Mouse (Mus musculus): Measurements from ENCODE around the gene Lrrn1. TPM values are rescaled to one million over a fixed set of nuclear protein-coding genes. Genes with fewer than 3 reads are reported as not detected.

Lrrn1 gene
- polyA plus RNA-seq, 1 experiment, result 0.23 TPM

DNA sequence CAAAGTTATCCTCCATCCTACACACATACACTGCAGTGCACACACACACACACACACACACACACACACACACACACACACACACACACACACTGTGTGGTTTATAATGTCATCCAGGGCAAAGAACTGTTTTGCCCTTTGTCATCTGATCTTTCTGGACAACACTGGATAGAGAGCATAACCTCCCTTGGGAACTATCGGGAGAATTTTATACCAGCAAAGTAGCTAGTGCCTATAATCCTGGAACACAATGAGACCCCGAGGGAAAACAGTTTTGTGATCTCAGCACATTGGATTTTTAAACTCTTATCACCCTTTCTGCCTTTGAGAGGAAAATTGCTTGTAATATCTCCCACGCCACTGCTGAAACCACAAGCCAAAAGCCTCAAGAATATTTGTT, 45.8 kb downstream of the Lrrn1 start:
- WGBS, result 44% methylated on average over 3 of the region's 3 CpGs
- H3K27me3 ChIP-seq (ENCODE audit: control insufficient read depth, insufficient read depth, low read length), result no peaks in the 10 kb centered on the region; the same call in 1 of the 2 replicates
- H3K36me3 ChIP-seq (ENCODE audit: control insufficient read depth, insufficient read depth, low read length), result no peaks in the 10 kb centered on the region
- no peak for TF ChIP-seq POLR2A (IDR thresholded peaks at IDR 0.05; ENCODE audit: low read depth, low read length)
- no peak for TF ChIP-seq CTCF (IDR thresholded peaks at IDR 0.05; ENCODE audit: extremely low read depth, insufficient read length, insufficient replicate concordance, low read depth, low read length)
- H3K4me3 ChIP-seq (ENCODE audit: low read depth, low read length), result no peak overlapping the region
- H3K27ac ChIP-seq (ENCODE audit: insufficient read depth, low read depth, low read length), result no peak overlapping the region
- no peaks in the 10 kb centered on the region for H3K4me1 ChIP-seq (ENCODE audit: control insufficient read depth, insufficient read depth, insufficient read length, low read length)

DNA sequence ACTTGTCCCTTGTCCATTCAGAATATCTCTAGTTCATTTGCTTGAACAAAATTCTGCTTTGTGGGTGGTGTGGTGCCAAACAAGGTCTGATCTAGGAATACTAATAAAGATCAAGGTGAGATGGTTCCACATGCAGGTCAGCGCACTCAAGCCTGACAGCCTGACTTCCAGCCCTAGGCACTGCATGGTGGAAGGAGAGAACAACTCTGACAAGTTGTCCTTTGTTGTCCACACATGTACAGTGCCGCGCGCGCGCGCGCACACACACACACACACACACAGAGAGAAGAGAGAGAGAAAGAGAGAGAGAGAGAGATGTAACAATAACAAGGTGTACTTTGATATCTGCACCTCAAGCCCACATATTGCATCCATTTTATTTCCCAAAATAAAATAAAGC, 47.7 kb downstream of the Lrrn1 start:
- no peak overlapping the region for H3K4me3 ChIP-seq (ENCODE audit: low read depth, low read length)
- no peak overlapping the region for H3K27ac ChIP-seq (ENCODE audit: insufficient read depth, low read depth, low read length)
- TF ChIP-seq POLR2A (IDR thresholded peaks at IDR 0.05; ENCODE audit: low read depth, low read length), result no peak
- TF ChIP-seq CTCF (IDR thresholded peaks at IDR 0.05; ENCODE audit: extremely low read depth, insufficient read length, insufficient replicate concordance, low read depth, low read length), result no peak
- H3K27me3 ChIP-seq (ENCODE audit: control insufficient read depth, insufficient read depth, low read length), result no peaks in the 10 kb centered on the region; the same call in 1 of the 2 replicates
- H3K36me3 ChIP-seq (ENCODE audit: control insufficient read depth, insufficient read depth, low read length), result no peaks in the 10 kb centered on the region
- over 99% methylated on average over 8 of the region's 8 CpGs for WGBS
- no peaks in the 10 kb centered on the region for H3K4me1 ChIP-seq (ENCODE audit: control insufficient read depth, insufficient read depth, insufficient read length, low read length)

DNA sequence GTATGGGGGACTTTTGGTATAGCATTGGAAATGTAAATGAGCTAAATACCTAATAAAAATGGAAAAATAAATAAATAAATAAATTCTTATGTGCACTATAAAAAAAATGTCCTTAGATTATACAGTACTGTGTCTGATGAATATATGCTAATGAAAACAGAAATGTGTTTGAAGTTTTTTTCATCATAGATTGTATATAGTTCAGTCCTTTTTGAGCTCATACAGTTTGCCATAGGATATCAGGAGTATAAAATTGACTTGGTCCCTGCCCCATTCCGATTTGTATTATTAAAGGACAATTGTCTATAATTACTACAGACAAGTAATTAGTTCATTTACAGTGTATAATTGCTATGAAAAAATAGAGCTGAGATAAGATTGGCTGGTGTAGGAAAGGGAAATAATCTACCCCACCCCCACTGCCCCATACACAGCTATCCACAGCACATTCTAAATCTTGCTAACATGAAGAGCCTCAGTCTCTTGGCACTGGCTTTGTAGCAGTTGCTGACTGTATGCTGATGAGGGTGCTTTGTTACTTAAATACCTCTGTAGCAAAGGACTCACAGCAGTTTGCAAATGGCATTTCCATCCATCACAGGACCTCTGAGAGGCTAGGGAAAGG, 54.3 kb downstream of the Lrrn1 start:
- Histone ChIP-seq H3K27me3 (ENCODE audit: control insufficient read depth, insufficient read depth, low read length) (no peaks in the 10 kb centered on the region; the same call in 1 of the 2 replicates), H3K4me3 (ENCODE audit: low read depth, low read length) (no peak overlapping the region), H3K27ac (ENCODE audit: insufficient read depth, low read depth, low read length) (no peak overlapping the region), H3K4me1 (ENCODE audit: control insufficient read depth, insufficient read depth, insufficient read length, low read length) (no peaks in the 10 kb centered on the region), H3K36me3 (ENCODE audit: control insufficient read depth, insufficient read depth, low read length) (no peaks in the 10 kb centered on the region)
- WGBS, result 81% methylated on average over 1 of the region's 1 CpGs
- TF ChIP-seq POLR2A (IDR thresholded peaks at IDR 0.05; ENCODE audit: low read depth, low read length) (no peak), CTCF (IDR thresholded peaks at IDR 0.05; ENCODE audit: extremely low read depth, insufficient read length, insufficient replicate concordance, low read depth, low read length) (no peak)

DNA sequence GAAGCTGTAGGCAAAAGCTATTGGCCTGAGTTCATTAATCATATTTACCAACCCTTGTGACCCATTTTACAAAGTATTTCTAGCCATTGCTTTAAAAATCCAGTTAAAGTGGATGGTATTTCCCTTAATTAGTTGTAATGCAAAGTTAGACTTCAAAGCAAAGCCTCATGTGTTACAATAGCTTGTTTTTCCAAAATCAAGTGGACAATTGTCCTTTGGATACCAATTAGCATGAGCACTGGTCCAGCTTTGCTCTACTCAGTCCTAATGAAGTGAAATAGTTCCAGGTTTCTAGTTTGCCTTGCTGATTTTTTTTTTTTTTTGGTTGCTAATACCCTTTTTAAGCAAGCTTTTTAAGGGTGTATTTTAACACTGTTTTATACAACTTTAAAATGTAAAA, 75.6 kb downstream of the Lrrn1 start:
- Histone ChIP-seq H3K36me3 (ENCODE audit: control insufficient read depth, insufficient read depth, low read length) (no peaks in the 10 kb centered on the region), H3K27ac (ENCODE audit: insufficient read depth, low read depth, low read length) (no peak overlapping the region), H3K4me1 (ENCODE audit: control insufficient read depth, insufficient read depth, insufficient read length, low read length) (no peaks in the 10 kb centered on the region), H3K27me3 (ENCODE audit: control insufficient read depth, insufficient read depth, low read length) (no peaks in the 10 kb centered on the region), H3K4me3 (ENCODE audit: low read depth, low read length) (no peak overlapping the region)
- TF ChIP-seq CTCF (IDR thresholded peaks at IDR 0.05; ENCODE audit: extremely low read depth, insufficient read length, insufficient replicate concordance, low read depth, low read length) (no peak), POLR2A (IDR thresholded peaks at IDR 0.05; ENCODE audit: low read depth, low read length) (no peak)

DNA sequence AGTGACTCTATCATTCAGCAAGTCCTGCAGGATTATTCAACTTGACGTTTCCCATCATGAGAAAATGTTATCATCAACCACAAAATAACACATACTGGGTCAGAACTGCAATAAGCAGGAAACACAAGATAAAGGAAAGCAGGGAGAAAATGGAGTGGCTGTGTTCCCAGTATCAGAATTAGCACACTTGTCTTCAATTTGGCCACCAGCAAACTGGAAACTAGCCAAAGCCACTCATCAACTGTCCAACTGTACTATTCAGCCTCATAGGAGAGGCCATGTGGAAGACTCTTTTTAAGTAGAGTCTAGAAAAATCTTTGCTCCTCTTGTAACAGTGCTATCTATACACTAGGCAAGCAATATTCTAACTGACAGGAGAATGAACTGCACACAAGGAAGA, 84.7 kb downstream of the Lrrn1 start:
- no peaks in the 10 kb centered on the region for H3K27me3 ChIP-seq (ENCODE audit: control insufficient read depth, insufficient read depth, low read length)
- whole genome bisulfite sequencing, result 47% methylated on average over 1 of the region's 1 CpGs
- no peak for TF ChIP-seq POLR2A (IDR thresholded peaks at IDR 0.05; ENCODE audit: low read depth, low read length)
- TF ChIP-seq CTCF (IDR thresholded peaks at IDR 0.05; ENCODE audit: extremely low read depth, insufficient read length, insufficient replicate concordance, low read depth, low read length), result no peak
- H3K36me3 ChIP-seq (ENCODE audit: control insufficient read depth, insufficient read depth, low read length), result no peaks in the 10 kb centered on the region
- H3K4me3 ChIP-seq (ENCODE audit: low read depth, low read length), result no peak overlapping the region
- H3K4me1 ChIP-seq (ENCODE audit: control insufficient read depth, insufficient read depth, insufficient read length, low read length), result no peaks in the 10 kb centered on the region
- H3K27ac ChIP-seq (ENCODE audit: insufficient read depth, low read depth, low read length), result no peak overlapping the region

All from small intestine, adult 2 months (tissue).